Mouse (Mus musculus) urinary bladder, postnatal 36 days (tissue): ENCODE data around the gene Trpm8.

Experiments
- DNase-seq, 2 experiments: peaks; one replicate each; pipeline ENCODE4 v3.0.0; 2022; ENCODE audit warnings: low spot score in 2 of 2, mixed read lengths in 1 of 2

Gene Trpm8

GRCm38 (mm10) chr1:88432601-88433000 is 155.1 kb downstream of the Trpm8 start:
- DNase-seq, result no peak

- no peak for DNase-seq
Observed at GRCm38 (mm10) chr1:88433096-88433883, 155.8 kb downstream of the Trpm8 start.

- DNase-seq, result no peak
Observed at GRCm38 (mm10) chr1:88434057-88434456, 156.6 kb downstream of the Trpm8 start.

- peak; percentile 69 to 71 for DNase-seq
Observed at GRCm38 (mm10) chr1:88437206-88438126, 160.0 kb downstream of the Trpm8 start.
